Mouse (Mus musculus) 416B (cell line): ENCODE results near the gene Myl12a.

Experiments used
- DNase-seq: peaks from one replicate; pipeline ENCODE4 v3.0.0; 2011; ENCODE audit warnings: low read depth

The Myl12a gene

DNA sequence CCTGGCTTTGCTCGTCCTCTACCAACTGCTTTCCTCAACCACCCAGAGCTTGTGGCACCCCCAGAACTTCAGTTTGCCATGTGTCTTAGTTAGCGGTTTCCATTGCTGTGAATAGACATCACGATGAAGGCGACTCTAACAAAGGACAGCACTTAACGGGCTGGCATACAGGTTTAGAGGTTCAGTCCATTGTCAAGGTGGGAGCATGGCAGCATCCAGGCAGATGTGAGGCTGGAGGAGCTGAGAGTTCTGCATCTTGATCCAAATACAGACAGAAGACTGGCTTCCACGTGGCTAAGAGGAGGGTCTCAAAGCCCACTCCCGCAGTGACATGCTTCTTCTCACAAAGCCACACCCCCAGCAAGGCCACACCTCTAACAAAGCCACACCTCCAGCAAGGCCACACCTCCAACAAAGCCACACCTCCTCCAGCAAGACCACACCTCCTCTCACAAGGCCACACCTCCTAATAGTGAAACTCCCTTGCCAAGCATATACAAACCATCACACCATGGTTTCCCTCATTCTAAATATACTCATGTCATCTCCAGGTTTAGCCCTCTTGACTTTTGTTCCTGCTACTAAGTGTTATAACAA lies 8.1 kb upstream of the Myl12a start:
- peak; percentile 36 for DNase-seq

DNA sequence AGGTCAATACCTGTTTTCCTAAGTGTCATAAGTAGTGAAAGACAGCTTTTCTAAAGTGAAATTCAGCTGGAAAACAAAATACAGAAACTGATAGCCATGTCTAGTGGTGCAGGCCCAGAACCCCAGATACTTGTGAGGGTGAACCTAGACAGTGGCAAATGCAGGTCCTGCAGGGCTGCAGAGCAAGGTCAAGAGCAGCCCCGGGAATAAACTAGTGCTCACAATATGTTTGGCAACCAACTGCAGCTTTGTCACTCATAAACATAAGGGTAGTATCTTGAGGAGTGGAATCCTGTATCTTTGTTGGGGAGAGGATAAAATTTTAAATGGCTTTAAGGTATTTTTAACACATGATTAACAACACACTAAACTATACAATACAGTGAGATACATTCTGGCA lies 7.1 kb upstream of the Myl12a start:
- DNase-seq: no peak

GRCm38 (mm10) chr17:71008676-71009075 lies 6.0 kb upstream of the Myl12a start:
- peak; percentile 52 for DNase-seq

DNA sequence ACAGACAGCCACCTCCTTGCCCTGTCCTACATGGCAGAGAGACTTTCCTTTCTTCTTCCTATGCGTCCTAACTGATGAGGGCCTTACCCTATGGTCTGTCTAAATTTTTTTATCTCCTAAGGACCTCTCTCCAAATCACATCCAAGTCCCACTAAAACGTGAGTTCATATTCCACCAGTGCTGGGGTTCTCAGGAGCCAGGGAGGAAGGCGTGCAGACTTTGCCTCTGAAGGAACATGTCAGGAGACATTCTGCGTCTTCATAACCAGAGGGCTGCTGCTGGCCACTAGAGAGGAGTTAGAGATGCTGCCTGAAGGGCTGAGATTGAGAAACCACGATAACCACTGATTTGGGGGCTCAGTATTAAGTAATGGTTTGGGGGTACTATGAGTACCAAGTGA lies 4.3 kb upstream of the Myl12a start:
- DNase-seq: no peak

GRCm38 (mm10) chr17:71004186-71004960 lies 1.7 kb upstream of the Myl12a start:
- DNase-seq: peak; percentile 82

DNA sequence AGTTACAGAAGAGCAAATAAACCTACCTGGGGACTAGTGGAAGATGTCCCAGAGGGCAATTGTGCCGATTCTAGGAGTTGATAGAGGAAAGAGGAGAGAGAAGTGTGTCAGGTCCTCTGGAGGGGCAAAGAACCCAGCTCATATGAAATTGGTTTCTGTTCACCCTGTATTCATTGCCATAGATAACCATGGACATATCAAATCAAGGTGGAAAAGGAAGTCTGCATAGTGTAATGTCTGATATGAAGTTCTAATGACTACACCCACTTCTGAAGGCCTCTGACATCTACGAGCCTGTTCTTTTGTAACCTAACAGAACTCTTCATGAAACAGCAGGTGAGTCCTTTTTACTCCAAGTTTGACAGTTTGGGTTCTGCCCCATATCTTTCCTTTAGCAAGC lies 1.0 kb upstream of the Myl12a start:
- no peak for DNase-seq

DNA sequence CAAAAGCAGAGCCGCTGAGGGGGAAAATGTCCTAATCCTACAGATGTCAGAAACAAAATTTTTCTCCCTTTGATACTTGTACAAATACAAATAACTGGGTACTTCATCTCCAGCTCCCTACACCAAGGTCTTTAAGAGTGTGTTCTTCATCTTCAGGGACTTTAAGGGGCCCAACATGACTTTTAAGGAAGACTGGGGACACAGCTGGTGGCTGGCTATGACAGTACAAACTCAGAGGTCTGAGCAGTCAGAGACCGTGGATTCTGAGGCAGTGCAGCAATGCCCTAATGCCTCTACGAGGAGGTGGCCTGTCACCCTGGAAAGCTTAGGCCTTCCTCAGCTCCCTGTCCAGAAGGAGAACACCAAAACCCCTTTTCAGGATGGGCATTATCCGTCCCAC lies 434 bp upstream of the Myl12a start:
- DNase-seq: no peak

GRCm38 (mm10) chr17:71002081-71002743 lies 466 bp downstream of the Myl12a start, which contains the start of gene Myom1:
Gene Myom1 (plus strand): TSS chr17:71002633.
- peak; percentile 98 for DNase-seq

DNA sequence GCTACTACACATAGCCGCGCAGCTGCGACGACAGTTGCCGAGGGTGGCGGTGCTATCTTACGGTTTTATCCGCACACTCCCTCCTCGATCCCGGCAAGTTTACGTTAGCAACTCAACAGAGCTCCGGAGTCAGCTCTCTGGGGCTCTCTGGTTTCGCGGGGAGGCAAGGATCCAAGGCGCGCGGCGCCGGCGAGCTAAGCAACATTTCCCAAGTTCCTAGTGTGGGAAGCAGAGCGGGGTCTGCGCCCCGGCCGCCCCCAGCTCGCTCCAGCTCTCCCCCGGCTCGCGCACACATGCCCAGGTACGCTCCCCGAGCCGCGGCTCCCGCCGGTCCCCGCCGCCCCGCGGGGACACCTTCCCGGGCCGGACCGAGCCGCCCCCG lies 988 bp downstream of the Myl12a start:
- DNase-seq: peak; percentile 45

DNA sequence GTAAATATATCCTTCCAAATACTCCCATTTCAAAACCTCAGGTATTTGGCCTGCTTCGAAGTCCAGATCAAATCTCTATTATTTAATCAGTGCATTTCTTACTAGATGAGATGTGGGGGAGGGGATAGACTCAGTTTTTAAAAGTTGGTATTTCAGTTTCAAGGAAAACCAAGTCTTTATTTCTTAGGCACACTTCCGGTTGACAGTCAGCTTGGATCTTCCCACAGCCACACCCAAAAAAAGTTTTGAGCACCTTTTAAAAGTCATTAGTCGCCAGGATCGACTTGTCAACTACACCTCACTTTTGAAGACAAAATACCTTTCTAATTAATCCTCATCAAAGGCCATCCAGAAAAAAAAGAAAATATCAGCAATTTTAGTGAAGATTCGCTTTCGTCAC lies 1.6 kb downstream of the Myl12a start:
- peak; percentile 37 for DNase-seq

DNA sequence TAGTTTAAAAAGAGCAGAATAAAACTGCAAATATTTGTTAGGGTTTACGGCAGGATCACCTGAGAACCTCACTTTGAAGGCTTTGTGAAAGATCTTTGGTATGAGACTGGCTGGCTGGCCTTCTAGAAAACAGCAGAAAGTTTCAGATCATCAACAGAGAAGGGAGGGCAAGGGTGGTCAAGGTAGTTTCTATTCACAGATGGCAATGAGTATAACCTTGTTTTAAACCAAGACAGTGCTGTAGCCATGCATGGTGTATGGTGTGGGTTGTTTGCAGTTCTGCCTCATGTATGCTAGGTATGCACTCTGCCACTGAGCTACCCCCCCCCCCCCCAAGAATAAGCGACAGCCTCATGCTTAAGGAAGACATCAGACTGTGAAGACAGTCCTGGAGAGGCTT lies 2.4 kb downstream of the Myl12a start:
- DNase-seq: no peak

DNA sequence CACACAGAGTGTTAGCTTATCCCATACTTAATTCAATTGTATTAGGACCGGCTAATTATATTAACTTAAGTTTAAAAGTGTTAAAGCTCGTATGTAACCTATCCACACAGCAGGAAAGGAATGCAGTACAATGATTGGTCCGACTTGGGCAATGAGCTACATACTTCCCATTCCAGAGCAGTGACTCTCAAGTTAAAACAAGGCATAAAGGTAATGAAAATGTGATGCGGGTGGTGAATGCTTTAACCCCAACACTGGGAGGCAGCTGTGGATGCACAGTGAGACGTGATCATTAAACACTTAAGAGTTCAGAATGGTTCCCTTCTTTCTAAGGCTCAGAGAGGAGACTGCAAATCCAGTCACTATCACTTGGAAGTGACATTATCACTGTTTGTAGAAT lies 3.5 kb downstream of the Myl12a start:
- DNase-seq: no peak

- no peak for DNase-seq
Measured at GRCm38 (mm10) chr17:70998400-70998975, 4.2 kb downstream of the Myl12a start.

DNA sequence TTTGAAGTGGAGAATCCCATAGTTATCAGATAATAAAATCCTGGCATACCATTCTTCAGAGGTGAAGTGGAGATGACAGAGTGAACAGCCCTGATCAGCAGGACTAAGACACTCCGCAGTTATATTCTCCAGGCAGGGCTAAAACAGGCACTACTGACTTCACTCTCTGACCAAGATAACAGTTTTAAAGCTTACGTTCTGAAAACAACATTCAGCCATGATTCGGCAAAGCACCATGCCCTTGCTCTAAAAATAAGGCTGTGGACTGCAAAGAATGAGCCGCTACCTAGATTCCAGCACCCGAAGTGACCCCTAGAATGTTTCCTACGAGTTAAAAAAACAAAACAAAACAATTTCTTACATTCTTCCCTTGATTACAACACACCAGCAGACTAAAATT lies 4.8 kb downstream of the Myl12a start:
- no peak for DNase-seq

DNA sequence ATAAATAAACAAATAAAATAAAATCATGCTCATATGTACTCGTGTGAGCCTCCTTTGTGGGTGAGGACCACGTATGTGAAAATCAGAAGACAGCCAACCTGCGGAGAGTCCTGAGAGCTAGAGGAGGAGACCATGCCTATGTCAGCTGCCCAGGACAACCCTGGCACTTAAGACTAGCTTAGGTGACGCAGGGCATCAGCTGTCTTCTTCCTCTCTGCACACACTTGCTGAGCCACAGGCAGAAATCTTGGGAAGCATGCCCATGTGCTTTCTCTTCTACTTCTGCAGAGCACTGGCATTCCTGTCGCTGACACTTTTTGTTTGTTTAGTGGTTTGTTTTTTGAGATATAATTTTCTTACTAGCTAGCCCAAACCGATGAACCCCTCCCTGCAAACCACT lies 7.1 kb downstream of the Myl12a start:
- no peak for DNase-seq

DNA sequence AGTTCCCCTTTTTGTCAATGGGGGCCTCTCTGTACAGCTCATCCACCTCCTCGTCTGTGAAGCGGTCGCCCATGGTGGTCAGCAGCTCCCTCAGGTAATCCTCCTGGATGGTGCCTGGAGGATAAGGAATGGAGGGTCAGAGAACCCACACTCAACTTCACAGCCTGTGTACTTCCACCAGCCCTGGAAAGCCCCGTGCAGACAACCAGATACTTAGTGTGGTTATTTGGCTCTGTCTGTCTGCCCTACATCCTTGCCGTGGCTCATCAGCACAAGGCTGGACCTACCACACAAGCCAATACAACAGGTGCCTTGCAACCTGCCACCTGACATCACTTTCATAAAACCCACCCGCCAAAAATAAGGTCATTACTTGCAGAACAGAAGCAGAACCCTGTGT lies 8.0 kb downstream of the Myl12a start:
- DNase-seq: no peak

DNA sequence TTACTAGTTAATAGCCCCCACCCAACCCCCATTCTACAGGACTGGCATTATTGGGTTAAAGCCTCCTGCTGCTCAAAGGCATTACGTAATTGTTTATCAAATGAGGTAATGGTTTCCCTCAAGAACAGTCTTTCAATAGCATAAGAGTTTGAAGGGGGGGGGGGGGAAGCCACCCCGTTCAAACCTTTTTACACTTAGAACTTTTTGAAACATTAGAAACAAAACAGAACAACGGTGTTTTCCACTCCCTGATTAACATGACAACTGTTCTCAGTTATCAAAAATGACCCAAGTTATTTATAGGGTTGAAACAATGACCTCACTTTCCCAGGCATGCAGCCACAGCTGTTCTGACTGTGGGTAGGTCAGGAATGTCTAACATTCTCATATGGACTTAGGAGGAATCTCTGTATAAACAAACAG lies 9.3 kb downstream of the Myl12a start:
- DNase-seq: no peak

DNA sequence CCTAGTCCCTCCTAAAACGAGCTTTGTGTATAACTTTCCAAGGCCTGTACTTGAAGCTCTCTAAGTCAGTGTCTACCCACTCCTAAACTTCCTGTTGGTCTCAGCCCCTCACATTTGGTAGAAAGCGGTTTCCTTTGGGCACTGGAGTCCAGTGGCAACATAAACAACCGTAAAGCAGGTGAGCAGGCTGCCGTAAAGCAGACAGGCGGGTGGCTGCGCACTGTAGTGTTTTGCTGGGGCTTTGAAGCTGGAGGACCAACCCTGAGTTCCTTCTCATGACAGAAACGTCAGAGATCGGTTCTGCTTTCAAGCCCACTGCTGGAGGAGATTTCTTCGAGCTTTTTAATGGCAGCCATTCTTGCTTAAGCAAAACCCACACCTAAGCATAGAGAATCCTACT lies 10.0 kb downstream of the Myl12a start:
- DNase-seq: no peak

DNA sequence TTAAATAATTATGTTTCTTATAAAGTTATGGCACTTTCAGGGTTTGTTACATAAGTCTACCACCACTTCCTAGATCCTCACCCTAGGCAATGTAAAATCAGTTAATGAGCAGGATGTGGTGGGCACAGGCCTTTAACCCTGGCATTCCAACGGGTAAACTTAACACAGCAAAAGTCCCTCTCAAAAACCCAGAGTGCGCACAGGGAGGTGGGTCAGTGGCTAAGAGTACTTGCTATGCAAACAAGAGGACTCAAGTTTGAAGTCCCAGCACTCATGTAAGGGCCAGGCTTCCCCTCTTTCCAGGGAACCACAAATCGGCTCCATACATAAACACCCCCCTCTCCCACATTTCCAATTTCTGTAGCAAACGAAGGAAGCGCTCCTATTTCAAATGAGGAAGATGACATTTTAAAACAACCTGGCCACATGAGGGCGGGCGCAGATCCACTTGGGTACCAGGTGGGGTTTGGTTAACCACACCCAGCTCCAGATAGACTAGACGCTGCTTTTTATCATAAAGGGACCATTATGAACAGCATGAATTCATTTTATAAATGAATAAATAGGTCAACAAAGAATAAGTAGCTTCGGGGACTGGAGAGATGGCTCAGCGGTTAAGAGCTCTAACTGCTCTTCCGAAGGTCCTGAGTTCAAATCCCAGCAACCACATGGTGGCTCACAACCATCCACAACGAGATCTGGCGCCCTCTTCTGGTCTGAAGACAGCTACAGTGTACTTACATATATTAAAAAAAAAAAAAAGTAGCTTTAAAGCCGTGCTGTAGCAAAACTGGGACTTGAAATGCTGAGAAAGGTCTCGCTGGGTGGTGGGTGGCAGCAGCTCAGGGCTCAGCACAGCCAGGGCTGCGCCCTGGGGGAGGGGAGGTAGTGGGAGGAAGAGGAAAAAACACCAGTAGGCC lies 10.7 kb downstream of the Myl12a start:
- DNase-seq: peak; percentile 74

GRCm38 (mm10) chr17:70990403-70991303 lies 12.0 kb downstream of the Myl12a start:
- DNase-seq: peak; percentile 78

GRCm38 (mm10) chr17:70989991-70990390 lies 12.7 kb downstream of the Myl12a start:
- DNase-seq: peak; percentile 72
